Mouse (Mus musculus): ENCODE measurements at regions not wholly inside any gene's neighbourhood (a gene's known extent, or its start where the extent isn't known, plus 50 kb on each side); places are given as distances from the start of the nearest gene placed in this dataset.

GRCm38 (mm10) chr11:34939002-34939401 is 105.6 kb upstream of the Spdl1 start:
- in situ Hi-C loops (cut with MboI; ENCODE audit: low sequenced_read_pairs in 2 of 2, unreplicated experiment in 2 of 2) = no loop called here
- DNase-seq (ENCODE audit: low read depth, low spot score) = no peak
- Histone ChIP-seq H3K4me3 (ENCODE audit: insufficient read depth in 1 of 2, low read depth in 1 of 2, low read length in 2 of 2, poor library complexity in 1 of 2, severe bottlenecking in 1 of 2) (no peak overlapping the region), H3K4me1 (ENCODE audit: control insufficient read depth in 2 of 2, insufficient read depth in 2 of 2, low read length in 2 of 2, poor library complexity in 1 of 2) (no peaks in the 10 kb centered on the region), H3K9ac (ENCODE audit: insufficient read depth, low read depth, low read length, poor library complexity, severe bottlenecking) (no peak overlapping the region), H3K9me3 (ENCODE audit: control insufficient read depth, insufficient read depth, low read depth, low read length) (no peaks in the 10 kb centered on the region), H3K36me3 (ENCODE audit: control insufficient read depth, insufficient read depth, low read length, poor library complexity, severe bottlenecking) (no peaks in the 10 kb centered on the region), H3K27ac (ENCODE audit: insufficient read depth, low read depth, low read length, poor library complexity, severe bottlenecking) (no peak overlapping the region)
- TF ChIP-seq ZC3H11A (IDR thresholded peaks at IDR 0.05; ENCODE audit: borderline replicate concordance, low read depth, low read length) (no peak), CHD2 (IDR thresholded peaks at IDR 0.05; ENCODE audit: low read depth, low read length) (no peak), MAFK (IDR thresholded peaks at IDR 0.05; ENCODE audit: insufficient read depth, low read depth, low read length) (no peak), ZNF384 (IDR thresholded peaks at IDR 0.05; ENCODE audit: low read depth, low read length) (no peak), HCFC1 (IDR thresholded peaks at IDR 0.05; ENCODE audit: borderline replicate concordance, insufficient read depth, low read length) (no peak)

GRCm38 (mm10) chr11:34932191-34932590 is 98.8 kb upstream of the Spdl1 start:
- Histone ChIP-seq H3K36me3 (ENCODE audit: control insufficient read depth, insufficient read depth, low read length, poor library complexity, severe bottlenecking) (no peaks in the 10 kb centered on the region), H3K9me3 (ENCODE audit: control insufficient read depth, insufficient read depth, low read depth, low read length) (no peaks in the 10 kb centered on the region), H3K9ac (ENCODE audit: insufficient read depth, low read depth, low read length, poor library complexity, severe bottlenecking) (no peak overlapping the region), H3K4me3 (ENCODE audit: insufficient read depth in 1 of 2, low read depth in 1 of 2, low read length in 2 of 2, poor library complexity in 1 of 2, severe bottlenecking in 1 of 2) (no peak overlapping the region), H3K4me1 (ENCODE audit: control insufficient read depth in 2 of 2, insufficient read depth in 2 of 2, low read length in 2 of 2, poor library complexity in 1 of 2) (no peaks in the 10 kb centered on the region), H3K27ac (ENCODE audit: insufficient read depth, low read depth, low read length, poor library complexity, severe bottlenecking) (no peak overlapping the region)
- in situ Hi-C loops (cut with MboI; ENCODE audit: low sequenced_read_pairs in 2 of 2, unreplicated experiment in 2 of 2) = no loop called here
- DNase-seq (ENCODE audit: low read depth, low spot score) = no peak
- TF ChIP-seq MAFK (IDR thresholded peaks at IDR 0.05; ENCODE audit: insufficient read depth, low read depth, low read length) (no peak), ZC3H11A (IDR thresholded peaks at IDR 0.05; ENCODE audit: borderline replicate concordance, low read depth, low read length) (no peak), HCFC1 (IDR thresholded peaks at IDR 0.05; ENCODE audit: borderline replicate concordance, insufficient read depth, low read length) (no peak)

DNA sequence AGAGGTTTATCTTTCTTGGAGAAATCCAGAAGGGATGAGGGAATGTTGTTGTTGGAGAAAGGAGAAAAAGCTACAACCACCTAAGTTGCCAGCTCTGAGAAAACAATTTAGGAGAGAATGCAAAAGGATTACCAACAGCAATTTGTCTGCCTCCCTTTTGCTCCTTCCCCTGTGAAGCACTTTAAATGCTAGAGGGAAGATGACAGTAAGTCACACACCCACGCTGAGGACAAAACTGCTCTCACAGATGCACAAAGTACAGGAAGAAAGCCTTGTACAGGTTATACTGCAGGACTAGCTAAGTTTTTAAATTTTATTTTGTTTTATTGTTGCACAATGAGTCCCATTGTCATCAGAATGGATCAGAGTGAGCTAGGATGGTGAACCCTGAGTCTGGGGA is 83.7 kb upstream of the Spdl1 start:
- no peak for DNase-seq (ENCODE audit: low read depth, low spot score)
- in situ Hi-C loops (cut with MboI; ENCODE audit: low sequenced_read_pairs in 2 of 2, unreplicated experiment in 2 of 2) = no loop called here
- no peaks in the 10 kb centered on the region for H3K36me3 ChIP-seq (ENCODE audit: control insufficient read depth, insufficient read depth, low read length, poor library complexity, severe bottlenecking)
- H3K4me3 ChIP-seq (ENCODE audit: insufficient read depth in 1 of 2, low read depth in 1 of 2, low read length in 2 of 2, poor library complexity in 1 of 2, severe bottlenecking in 1 of 2) = no peak overlapping the region
- no peaks in the 10 kb centered on the region for H3K9me3 ChIP-seq (ENCODE audit: control insufficient read depth, insufficient read depth, low read depth, low read length)
- no peak overlapping the region for H3K27ac ChIP-seq (ENCODE audit: insufficient read depth, low read depth, low read length, poor library complexity, severe bottlenecking)
- TF ChIP-seq ZC3H11A (IDR thresholded peaks at IDR 0.05; ENCODE audit: borderline replicate concordance, low read depth, low read length) (no peak), MAFK (IDR thresholded peaks at IDR 0.05; ENCODE audit: insufficient read depth, low read depth, low read length) (no peak), HCFC1 (IDR thresholded peaks at IDR 0.05; ENCODE audit: borderline replicate concordance, insufficient read depth, low read length) (no peak), CHD2 (IDR thresholded peaks at IDR 0.05; ENCODE audit: low read depth, low read length) (no peak), ZNF384 (IDR thresholded peaks at IDR 0.05; ENCODE audit: low read depth, low read length) (no peak)
- no peaks in the 10 kb centered on the region for H3K4me1 ChIP-seq (ENCODE audit: control insufficient read depth in 2 of 2, insufficient read depth in 2 of 2, low read length in 2 of 2, poor library complexity in 1 of 2)
- no peak overlapping the region for H3K9ac ChIP-seq (ENCODE audit: insufficient read depth, low read depth, low read length, poor library complexity, severe bottlenecking)

DNA sequence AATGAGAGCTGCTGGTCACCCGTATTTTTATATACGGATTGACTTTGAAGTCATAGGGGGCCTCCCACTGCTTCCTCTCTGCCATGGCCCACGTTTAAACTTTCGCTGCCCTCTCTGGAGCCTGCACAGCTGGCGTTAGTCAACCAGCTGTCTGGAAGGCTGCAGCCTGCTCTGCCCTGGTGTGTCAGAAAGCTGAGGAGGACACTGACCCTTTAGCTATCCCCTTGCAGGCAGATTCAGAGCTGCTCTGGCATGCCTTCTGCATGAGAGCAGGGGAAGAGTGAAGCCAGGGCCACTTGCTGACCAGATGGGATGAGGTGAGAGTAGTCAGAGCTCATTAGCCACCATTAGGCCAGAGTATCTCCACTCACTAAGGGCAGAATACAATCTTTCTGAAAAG is 76.4 kb upstream of the Spdl1 start:
- no peak for DNase-seq (ENCODE audit: low read depth, low spot score)
- Histone ChIP-seq H3K9ac (ENCODE audit: insufficient read depth, low read depth, low read length, poor library complexity, severe bottlenecking) (no peak overlapping the region), H3K9me3 (ENCODE audit: control insufficient read depth, insufficient read depth, low read depth, low read length) (no peaks in the 10 kb centered on the region), H3K36me3 (ENCODE audit: control insufficient read depth, insufficient read depth, low read length, poor library complexity, severe bottlenecking) (no peaks in the 10 kb centered on the region), H3K4me1 (ENCODE audit: control insufficient read depth in 2 of 2, insufficient read depth in 2 of 2, low read length in 2 of 2, poor library complexity in 1 of 2) (no peaks in the 10 kb centered on the region), H3K4me3 (ENCODE audit: insufficient read depth in 1 of 2, low read depth in 1 of 2, low read length in 2 of 2, poor library complexity in 1 of 2, severe bottlenecking in 1 of 2) (no peak overlapping the region), H3K27ac (ENCODE audit: insufficient read depth, low read depth, low read length, poor library complexity, severe bottlenecking) (no peak overlapping the region)
- TF ChIP-seq HCFC1 (IDR thresholded peaks at IDR 0.05; ENCODE audit: borderline replicate concordance, insufficient read depth, low read length) (no peak), ZNF384 (IDR thresholded peaks at IDR 0.05; ENCODE audit: low read depth, low read length) (no peak), CHD2 (IDR thresholded peaks at IDR 0.05; ENCODE audit: low read depth, low read length) (no peak), ZC3H11A (IDR thresholded peaks at IDR 0.05; ENCODE audit: borderline replicate concordance, low read depth, low read length) (no peak), MAFK (IDR thresholded peaks at IDR 0.05; ENCODE audit: insufficient read depth, low read depth, low read length) (no peak)
- in situ Hi-C loops (cut with MboI; ENCODE audit: low sequenced_read_pairs in 2 of 2, unreplicated experiment in 2 of 2) = no loop called here

- no peak overlapping the region for H3K27ac ChIP-seq (ENCODE audit: insufficient read depth, low read depth, low read length, poor library complexity, severe bottlenecking)
Observed at GRCm38 (mm10) chr11:34904271-34904670, 70.8 kb upstream of the Spdl1 start.

More at GRCm38 (mm10) chr11:34904271-34904670, 70.8 kb upstream of the Spdl1 start:
- Histone ChIP-seq H3K9ac (ENCODE audit: insufficient read depth, low read depth, low read length, poor library complexity, severe bottlenecking) (no peak overlapping the region), H3K4me1 (ENCODE audit: control insufficient read depth in 2 of 2, insufficient read depth in 2 of 2, low read length in 2 of 2, poor library complexity in 1 of 2) (no peaks in the 10 kb centered on the region), H3K9me3 (ENCODE audit: control insufficient read depth, insufficient read depth, low read depth, low read length) (no peaks in the 10 kb centered on the region), H3K36me3 (ENCODE audit: control insufficient read depth, insufficient read depth, low read length, poor library complexity, severe bottlenecking) (no peaks in the 10 kb centered on the region), H3K4me3 (ENCODE audit: insufficient read depth in 1 of 2, low read depth in 1 of 2, low read length in 2 of 2, poor library complexity in 1 of 2, severe bottlenecking in 1 of 2) (no peak overlapping the region)
- DNase-seq (ENCODE audit: low read depth, low spot score) = no peak
- no peak for TF ChIP-seq ZC3H11A (IDR thresholded peaks at IDR 0.05; ENCODE audit: borderline replicate concordance, low read depth, low read length)
- TF ChIP-seq MAFK (IDR thresholded peaks at IDR 0.05; ENCODE audit: insufficient read depth, low read depth, low read length) = no peak
- TF ChIP-seq CHD2 (IDR thresholded peaks at IDR 0.05; ENCODE audit: low read depth, low read length) = no peak
- no peak for TF ChIP-seq HCFC1 (IDR thresholded peaks at IDR 0.05; ENCODE audit: borderline replicate concordance, insufficient read depth, low read length)
- TF ChIP-seq ZNF384 (IDR thresholded peaks at IDR 0.05; ENCODE audit: low read depth, low read length) = no peak
- in situ Hi-C loops (cut with MboI; ENCODE audit: low sequenced_read_pairs in 2 of 2, unreplicated experiment in 2 of 2) = no loop called here

Data from ES-E14 (cell line).